Mouse (Mus musculus): ENCODE measurements around the gene Endod1.

The Endod1 gene

GRCm38 (mm10) chr9:14381353-14382055, at the start of gene Endod1:
Gene Endod1, minus strand, starts transcription at chr9:14381507.
- DNase-seq (ENCODE audit: low read depth in 2 of 2, low spot score in 2 of 2) = no peak

- DNase-seq (ENCODE audit: low read depth in 2 of 2, low spot score in 2 of 2) = no peak
Observed at GRCm38 (mm10) chr9:14409153-14409552, 27.8 kb upstream of the Endod1 start.

- DNase-seq (ENCODE audit: low read depth in 2 of 2, low spot score in 2 of 2) = no peak
Observed at GRCm38 (mm10) chr9:14408044-14408443, 26.7 kb upstream of the Endod1 start.

- no peak for DNase-seq (ENCODE audit: low read depth in 2 of 2, low spot score in 2 of 2)
Observed at GRCm38 (mm10) chr9:14406056-14406455, 24.7 kb upstream of the Endod1 start.

- DNase-seq (ENCODE audit: low read depth in 2 of 2, low spot score in 2 of 2) = no peak
Observed at GRCm38 (mm10) chr9:14402099-14402498, 20.8 kb upstream of the Endod1 start.

GRCm38 (mm10) chr9:14400392-14400791, 19.1 kb upstream of the Endod1 start:
- DNase-seq (ENCODE audit: low read depth in 2 of 2, low spot score in 2 of 2) = no peak

GRCm38 (mm10) chr9:14398946-14399345, 17.6 kb upstream of the Endod1 start:
- DNase-seq (ENCODE audit: low read depth in 2 of 2, low spot score in 2 of 2) = no peak

- no peak for DNase-seq (ENCODE audit: low read depth in 2 of 2, low spot score in 2 of 2)
Observed at GRCm38 (mm10) chr9:14398084-14398483, 16.8 kb upstream of the Endod1 start.

- DNase-seq (ENCODE audit: low read depth in 2 of 2, low spot score in 2 of 2) = no peak
Observed at GRCm38 (mm10) chr9:14397449-14397819, 16.1 kb upstream of the Endod1 start.

GRCm38 (mm10) chr9:14396819-14397448, 15.6 kb upstream of the Endod1 start:
- DNase-seq (ENCODE audit: low read depth in 2 of 2, low spot score in 2 of 2) = no peak

GRCm38 (mm10) chr9:14396096-14396495, 14.8 kb upstream of the Endod1 start:
- DNase-seq (ENCODE audit: low read depth in 2 of 2, low spot score in 2 of 2) = no peak

- DNase-seq (ENCODE audit: low read depth in 2 of 2, low spot score in 2 of 2) = no peak
Observed at GRCm38 (mm10) chr9:14394956-14395561, 13.8 kb upstream of the Endod1 start.

GRCm38 (mm10) chr9:14391841-14392318, 10.6 kb upstream of the Endod1 start:
- DNase-seq (ENCODE audit: low read depth in 2 of 2, low spot score in 2 of 2) = no peak

- DNase-seq (ENCODE audit: low read depth in 2 of 2, low spot score in 2 of 2) = no peak
Observed at GRCm38 (mm10) chr9:14391286-14391685, 10.0 kb upstream of the Endod1 start.

GRCm38 (mm10) chr9:14390278-14390677, 9.0 kb upstream of the Endod1 start:
- DNase-seq (ENCODE audit: low read depth in 2 of 2, low spot score in 2 of 2) = peak in 1 of 2 experiments; percentile 14

GRCm38 (mm10) chr9:14389050-14389621, 7.8 kb upstream of the Endod1 start:
- no peak for DNase-seq (ENCODE audit: low read depth in 2 of 2, low spot score in 2 of 2)

- peak in 1 of 2 experiments; percentile 15 for DNase-seq (ENCODE audit: low read depth in 2 of 2, low spot score in 2 of 2)
Observed at GRCm38 (mm10) chr9:14388001-14388400, 6.7 kb upstream of the Endod1 start.

GRCm38 (mm10) chr9:14386831-14387230, 5.5 kb upstream of the Endod1 start:
- DNase-seq (ENCODE audit: low read depth in 2 of 2, low spot score in 2 of 2) = no peak

- no peak for DNase-seq (ENCODE audit: low read depth in 2 of 2, low spot score in 2 of 2)
Observed at GRCm38 (mm10) chr9:14385665-14386064, 4.4 kb upstream of the Endod1 start.

GRCm38 (mm10) chr9:14383186-14383920, 2.0 kb upstream of the Endod1 start:
- no peak for DNase-seq (ENCODE audit: low read depth in 2 of 2, low spot score in 2 of 2)

GRCm38 (mm10) chr9:14382256-14382791, 1.0 kb upstream of the Endod1 start:
- DNase-seq (ENCODE audit: low read depth in 2 of 2, low spot score in 2 of 2) = no peak
